Mouse (Mus musculus) mouse trophoblast stem cell (cell line): Measurements from ENCODE around the gene Ighmbp2.
"Not testable (repeated sequence)": the region's sequence is repeated elsewhere in the genome, so short reads cannot be mapped to it uniquely, and the experiment has no call there.

Experiments used
- in situ Hi-C, 2 experiments: fragments of 300-500 bp; cut with MseI, MboI; formaldehyde crosslinking; loops; 2 replicates in 1 of 2; 3 replicates in 1 of 2; pipeline ENCODE4 v1.15.1; 2025

Ighmbp2 gene

DNA sequence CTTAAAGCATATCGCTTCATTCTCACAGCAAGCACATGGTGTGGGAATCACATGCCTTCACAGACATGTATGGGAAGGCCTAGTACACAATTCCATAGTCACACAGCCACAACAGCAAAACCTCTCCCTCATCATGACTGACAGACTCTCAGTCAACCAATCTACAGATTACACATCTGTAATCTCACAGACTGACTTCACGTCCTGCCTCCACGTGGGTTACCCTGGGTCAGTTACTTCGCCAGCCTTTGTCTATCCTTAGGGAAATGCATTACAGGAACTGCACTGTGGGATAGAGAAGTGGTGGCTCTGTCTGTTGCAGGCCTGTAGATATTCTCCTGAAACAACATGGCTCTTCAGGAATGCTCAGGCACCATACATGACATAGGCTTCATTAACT, 931 bp downstream of the Ighmbp2 start:
- in situ Hi-C loops = no loop called here

DNA sequence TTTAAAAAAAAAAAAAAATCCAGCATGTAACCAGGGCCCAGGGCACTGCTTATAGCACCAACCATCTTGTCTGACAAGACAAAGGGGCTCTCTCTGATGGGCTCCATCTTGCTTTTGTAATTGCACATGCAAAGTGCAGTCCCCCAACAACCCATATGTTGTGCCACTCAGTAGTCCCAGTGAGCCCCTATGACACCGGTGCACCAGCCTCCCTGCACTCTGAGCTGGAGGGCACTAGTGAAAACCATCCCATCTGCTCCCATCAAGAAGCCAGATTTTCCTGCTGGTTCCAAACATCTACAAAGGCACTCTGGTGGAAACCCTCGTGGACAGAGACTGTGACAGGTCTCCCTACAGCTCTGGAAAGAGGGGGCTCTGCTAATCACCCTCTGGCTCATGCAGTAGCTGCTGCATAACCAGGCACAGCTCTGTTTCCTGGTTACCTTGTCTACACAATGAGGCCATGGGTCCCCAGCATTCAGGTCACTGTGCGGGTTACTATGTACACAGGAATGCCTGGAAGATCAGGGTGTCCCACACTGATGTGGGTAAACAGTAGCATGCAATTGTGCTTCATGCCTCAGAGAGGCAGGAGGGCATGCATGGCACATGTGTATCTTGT, 7.0 kb downstream of the Ighmbp2 start:
- in situ Hi-C loops = no loop called here

DNA sequence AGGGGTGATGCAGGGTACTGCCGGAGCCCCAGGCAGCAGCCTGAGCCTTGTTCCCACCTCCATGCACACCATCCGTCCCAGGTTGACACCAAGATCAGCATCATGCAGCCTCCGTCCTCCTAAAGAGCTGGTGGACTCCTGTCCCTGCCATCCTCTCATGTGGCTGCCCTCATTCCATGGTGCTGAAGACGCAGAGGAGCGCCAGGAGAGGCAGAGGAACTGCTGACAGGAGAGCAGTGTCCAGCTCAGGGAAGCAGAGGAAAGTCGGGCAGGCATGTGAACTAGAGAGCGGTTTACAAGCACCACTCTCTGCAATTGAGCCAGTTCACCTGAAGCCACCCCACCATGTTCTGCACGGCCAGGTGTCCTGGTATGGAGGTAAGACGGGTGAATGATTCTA, 9.5 kb downstream of the Ighmbp2 start:
- in situ Hi-C loops = no loop called here

DNA sequence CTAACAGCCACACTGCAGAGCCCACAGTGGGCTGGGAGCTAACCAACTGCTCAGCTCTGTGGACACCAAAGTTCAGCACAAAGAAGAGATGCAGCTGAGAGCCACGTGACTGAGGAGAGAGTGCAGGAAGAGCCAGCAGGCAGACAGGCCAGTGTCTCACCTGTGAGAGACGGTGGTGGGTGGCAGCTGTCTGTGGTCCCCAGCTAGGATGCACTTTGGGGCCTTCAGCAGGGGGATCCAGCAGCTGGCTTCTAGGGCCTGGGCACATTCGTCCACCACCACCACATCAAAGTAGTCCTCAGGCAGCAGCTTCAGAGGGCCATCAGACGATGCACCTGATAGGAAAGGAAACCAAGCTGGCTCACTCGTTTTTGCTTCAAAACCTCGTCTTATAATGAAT, 11.5 kb downstream of the Ighmbp2 start:
- in situ Hi-C loops = no loop called here

DNA sequence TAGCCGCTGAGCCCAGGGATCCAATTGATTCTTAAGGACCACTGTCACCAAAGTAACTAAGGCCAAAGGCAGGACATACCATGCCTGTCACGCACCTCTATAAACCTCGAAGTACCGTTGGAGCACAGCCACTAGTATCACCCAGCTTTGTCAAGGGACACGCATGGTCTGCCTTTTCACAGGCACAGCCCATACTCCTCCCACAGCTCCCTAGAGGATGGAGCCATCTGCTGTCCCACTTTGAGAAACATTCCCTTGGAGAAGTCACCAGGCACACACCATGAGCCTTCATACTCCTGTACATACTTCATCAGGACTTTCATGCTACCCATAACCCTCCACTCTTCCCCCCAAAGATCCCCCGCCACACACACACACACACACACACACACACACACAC, 13.0 kb downstream of the Ighmbp2 start:
- in situ Hi-C loops = no loop called here

DNA sequence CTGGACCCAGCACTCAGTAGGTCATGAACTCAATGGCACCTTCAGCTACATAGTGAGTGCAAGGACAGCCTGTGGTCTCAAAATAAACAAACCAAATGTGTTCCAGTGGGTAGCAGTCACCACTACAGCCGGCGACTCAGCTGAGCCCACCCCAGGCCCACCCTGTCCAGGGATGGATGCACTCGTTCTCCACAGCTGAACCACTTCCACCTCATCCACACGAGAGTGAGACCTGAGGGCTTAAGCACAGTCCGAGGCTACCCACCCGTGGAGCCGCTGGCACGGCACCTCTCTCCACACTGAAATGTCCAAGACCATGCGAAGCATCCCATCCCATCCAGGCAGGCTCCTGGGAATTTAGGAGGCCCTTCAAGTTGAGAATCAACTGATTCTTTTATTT, 13.5 kb downstream of the Ighmbp2 start:
- in situ Hi-C loops = no loop called here

DNA sequence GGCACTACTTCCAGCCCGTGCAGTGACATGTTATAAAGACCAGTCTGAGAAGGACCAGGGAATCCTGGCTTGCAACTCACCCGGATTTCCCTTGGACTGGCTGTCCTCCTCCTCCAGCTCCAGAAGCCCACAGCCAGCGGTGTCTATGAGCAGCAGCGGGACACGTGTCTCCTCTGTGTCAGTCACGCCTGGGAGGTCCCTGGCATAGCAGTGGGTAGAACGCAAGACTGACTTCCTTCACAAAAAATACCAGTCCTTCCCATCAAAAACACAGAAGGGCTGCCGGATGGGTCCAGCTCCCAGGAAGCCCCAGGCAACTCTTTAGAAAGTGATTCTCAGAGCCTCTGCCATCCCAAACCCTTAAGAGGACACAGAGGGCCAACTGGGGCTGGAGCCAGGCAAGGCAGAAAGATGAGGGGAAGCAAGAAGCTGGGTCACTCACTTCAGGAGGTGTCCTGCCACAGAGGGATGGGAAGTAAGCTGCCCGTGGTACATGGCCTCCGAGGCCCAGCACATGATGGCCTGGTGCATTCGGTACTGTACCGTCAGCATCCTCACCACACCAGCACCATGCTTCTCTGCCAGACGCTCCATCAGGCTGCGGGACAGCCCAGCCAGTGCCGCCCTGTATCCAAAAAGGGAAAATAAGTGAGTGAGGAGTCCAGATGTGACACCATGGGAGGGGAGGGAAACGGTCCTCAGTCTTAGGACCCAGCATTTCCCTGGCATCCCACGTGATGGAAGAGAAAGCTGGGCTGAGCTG, 14.4 kb downstream of the Ighmbp2 start:
- in situ Hi-C loops = no loop called here

DNA sequence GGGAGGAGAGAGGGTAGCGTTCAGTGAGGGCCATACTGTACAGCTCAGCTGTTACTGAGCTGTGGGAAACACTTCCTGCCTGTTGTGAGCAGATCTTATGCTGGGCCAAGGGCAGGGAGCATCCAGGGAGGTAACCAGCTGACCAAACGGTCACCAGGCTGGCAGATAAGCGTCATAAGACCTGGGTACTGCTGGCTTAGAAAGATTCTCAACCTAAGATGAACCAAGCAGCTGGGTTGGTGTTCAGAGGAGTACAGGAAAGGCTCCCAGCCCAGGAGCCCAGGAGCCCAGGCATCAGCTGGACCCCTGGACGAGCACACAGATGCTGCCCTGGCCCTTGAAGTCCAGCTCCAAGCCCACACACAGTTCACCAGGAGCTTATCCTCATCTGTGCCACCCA, 15.5 kb downstream of the Ighmbp2 start:
- in situ Hi-C loops = no loop called here

DNA sequence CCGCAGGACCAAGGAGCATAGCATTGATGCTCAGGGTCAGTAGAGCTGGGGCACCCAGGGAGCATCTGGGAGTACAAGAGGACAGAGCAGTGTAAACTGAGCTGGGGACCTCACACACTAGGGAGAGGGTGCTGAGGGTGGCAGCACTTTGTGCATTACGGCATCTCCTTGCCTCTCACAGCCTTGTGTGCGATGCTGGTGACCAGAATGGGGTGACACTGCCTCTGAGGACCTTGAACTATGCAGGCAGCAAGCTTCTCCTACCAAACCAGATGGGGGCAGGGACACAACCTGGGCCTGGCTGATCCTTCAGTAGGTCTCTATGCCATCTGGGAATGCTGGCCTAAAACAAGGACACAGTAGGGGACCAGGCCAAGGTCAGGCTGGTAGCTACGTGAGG, 16.1 kb downstream of the Ighmbp2 start:
- in situ Hi-C loops = no loop called here

DNA sequence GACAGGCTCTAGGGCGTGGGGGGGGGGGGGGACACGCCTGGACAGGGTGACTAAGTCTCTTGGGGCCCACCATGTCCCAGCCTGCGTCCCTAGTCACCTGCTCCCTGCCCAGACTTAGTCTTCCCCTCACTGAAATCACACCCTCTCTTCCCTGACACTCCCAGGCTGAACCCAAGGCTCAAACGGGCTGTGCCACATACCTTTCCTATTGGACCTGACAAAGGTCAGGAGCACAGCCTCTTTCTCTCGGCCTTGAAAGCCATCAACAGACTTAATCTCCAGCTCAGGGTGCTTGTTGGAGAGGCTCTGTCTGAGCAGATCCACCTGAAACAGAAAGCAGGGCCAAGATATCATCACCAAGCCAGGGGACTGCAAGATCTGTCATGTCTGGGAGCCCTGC, 16.7 kb downstream of the Ighmbp2 start:
- in situ Hi-C loops = no loop called here

DNA sequence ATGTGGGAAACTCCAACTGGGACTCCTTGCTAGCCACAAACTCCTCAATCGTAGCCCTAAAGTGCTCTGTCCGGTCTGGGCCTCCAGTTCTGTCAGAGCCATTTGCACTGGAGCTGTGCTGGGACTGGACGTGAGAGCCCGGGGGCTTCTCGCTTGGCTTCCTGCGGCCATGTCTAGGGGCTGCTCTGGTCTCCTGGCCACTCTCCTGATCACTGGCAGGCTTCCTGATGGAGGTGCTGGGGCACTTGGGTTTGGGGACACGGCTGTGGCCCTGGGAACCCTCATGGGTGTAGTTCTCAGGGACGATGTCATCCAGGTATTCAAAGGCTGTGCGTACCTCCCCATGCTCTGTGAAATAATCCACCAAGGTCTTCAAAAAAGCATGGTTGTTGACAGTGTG, 17.6 kb downstream of the Ighmbp2 start:
- in situ Hi-C loops = no loop called here

DNA sequence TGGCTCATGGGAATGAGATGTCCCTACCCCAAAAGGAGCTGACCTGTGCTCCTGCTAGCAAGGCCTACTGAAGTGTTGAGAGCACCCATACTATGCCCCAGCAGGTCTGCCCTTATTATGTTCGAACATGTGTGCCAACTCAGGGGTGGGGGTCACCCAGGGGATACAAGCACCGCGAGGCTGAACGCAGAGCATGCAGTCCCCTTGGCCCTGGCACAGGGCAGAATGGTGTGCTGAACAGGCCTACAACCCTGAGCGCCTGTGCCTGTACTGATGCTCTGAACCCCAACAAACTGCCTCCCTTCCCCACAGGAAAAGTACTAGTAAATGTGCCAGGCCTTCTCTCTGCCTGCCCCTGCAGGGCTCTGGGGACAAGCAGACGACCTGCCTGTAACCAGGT, 18.5 kb downstream of the Ighmbp2 start:
- in situ Hi-C loops = no loop called here

DNA sequence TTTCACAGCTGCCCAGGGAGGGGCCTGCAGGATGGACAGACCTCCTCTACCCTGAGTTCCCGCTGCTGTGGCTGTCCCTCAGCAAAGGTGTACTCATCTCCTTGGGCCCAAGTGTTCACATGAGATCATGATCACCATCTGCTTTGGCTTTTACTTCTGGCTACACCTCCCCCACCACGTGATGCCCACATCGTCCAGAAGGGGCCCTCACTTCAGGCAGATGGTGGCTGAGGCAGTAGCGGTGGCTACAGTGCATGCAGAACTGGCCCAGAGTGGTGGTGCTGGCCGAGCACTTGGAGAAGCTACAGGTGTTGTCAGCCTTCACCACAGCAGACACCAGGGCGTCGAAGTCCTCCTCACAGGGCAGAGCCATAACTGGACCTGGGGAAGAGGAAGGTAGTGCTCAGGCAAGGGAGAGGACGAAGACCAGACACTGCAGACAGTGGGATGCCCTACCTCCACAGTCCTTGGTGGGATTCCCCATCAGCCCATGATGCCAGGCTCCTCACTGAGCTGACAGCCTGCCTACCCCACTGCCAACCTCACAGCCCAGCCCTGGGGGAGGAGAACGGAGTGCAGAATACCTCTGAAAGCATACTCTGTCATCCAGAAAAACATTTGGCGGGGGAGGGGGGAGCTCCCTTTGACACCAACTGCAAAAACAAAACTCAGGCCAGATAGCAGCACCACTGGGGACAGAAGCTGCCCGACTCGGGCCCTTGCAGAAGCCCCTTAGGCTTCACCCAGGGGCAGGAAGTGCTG, 20.9 kb downstream of the Ighmbp2 start:
- in situ Hi-C loops = no loop called here

DNA sequence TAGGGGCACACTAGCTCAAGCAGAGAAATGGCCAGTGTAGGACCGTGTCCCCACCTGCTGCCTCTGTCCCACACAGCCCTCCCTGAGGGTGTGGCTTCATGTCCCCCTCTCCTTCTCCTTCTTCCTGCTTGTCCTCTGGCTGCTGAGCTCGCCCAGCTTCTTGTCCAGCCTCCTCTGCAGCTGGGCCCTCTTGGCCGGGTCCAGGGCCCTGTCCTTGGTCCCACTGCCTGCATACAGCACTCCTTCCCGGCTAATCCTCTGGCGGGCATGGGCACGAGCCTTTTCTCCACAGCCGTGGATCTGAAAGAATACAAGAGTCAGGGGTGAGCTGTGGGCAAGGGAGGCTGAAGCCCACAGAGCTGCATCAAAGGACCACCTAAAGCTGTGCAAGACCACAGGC, 21.5 kb downstream of the Ighmbp2 start:
- in situ Hi-C loops = no loop called here

DNA sequence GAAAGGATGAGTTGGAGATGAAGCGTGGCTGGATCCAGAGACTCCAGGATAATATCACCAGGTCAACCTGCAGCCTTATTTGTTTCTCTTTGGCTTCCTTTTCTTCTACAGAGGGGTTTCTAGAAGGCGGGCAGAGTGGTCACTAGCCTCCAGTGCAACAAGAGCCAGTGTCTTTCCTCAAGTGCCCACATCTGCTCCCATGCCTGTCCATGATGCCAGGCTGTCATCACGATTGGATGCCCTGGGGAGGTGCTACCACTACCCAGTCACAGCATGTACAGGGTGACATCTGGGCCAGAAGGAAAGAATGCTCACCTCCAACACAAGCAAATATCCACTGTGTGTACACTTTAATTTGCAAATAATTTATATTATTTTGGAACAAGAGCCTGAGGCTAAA, 22.2 kb downstream of the Ighmbp2 start:
- in situ Hi-C loops = no loop called here

DNA sequence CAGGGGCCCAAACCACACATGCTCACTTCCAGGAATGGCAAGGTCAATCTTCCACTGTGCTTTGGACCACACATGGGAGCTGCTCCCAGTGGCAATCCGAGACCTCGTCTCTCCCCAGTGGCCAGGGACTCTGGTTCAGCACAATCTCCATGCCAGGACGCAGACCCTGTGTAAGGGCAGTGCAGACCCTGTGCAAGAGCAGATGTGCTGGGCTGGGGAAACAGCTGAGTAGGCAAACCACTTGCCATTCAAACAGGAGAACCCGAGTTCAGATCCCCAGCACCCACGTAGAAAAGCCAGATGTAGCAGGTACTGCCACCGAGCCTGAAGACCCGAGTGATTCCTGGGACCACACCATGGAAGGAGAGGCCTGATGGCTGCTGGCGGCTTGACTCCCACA, 22.8 kb downstream of the Ighmbp2 start:
- in situ Hi-C loops = no loop called here

DNA sequence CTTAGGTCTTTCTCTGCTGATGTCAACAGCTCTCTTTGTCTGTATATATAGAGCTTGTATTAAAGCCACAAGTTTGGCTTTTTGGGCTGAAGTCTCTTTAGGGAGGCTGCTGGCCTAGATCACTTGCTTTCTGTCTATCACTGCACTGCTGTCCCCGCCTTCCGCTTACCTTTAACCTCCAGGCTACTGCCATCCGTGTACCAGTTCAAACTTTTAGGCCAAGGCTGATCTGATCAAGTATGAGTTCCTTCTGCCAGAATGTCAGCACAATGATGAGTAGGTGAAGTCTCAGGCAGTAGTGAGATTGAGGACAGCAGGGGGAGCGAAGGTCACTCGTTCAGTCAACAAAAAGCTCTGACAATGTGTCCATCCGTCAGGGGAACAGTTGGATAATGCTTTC, 57.6 kb downstream of the Ighmbp2 start:
- in situ Hi-C loops = not testable (repeated sequence)

DNA sequence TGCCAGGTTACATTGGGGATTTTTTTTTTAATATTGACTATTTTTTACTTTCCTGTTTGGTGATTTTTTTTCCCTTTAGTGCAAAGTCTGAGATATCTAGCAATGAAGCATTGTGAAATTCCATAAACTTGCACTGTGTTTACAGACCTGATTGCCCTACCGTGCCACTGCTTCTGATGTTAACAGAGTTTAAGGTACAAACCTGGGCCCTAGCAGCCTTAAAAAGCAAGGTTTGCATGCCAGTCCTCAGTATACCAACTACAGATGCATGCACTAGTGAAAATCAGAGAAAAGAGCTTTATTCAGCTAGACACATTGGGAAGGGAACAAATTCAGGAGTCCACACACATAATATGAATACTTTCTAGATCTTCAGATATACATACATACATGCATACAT, 67.9 kb downstream of the Ighmbp2 start:
- in situ Hi-C loops = not testable (repeated sequence)
